Comparison of ENCODE assay signal across 29 mouse cellular contexts in genomic region chr9:41849628-41850326, GRCm38 (mm10).
DNase-seq lines count a peak whose midpoint lies in the region; ATAC-seq and TF ChIP-seq lines count a peak whose summit lies in the region.
"Had no signal": no experiment of that assay in that cellular context is flagged by ENCODE, and none has a peak within 500 bp of the region (broad histone marks: within the 10 kb centered on the region; RNA-seq: fewer than 3 reads in every experiment).

No protein-coding gene starts in this region.

- no peaks in the 10 kb centered on the region for H3K9me3 ChIP-seq in embryonic facial prominence, embryonic 12.5 days
- no peaks in the 10 kb centered on the region for H3K9me3 ChIP-seq in embryonic facial prominence, embryonic 10.5 days
- no peaks in the 10 kb centered on the region for H3K9me3 ChIP-seq in forebrain, embryonic 14.5 days (replicated peaks; ENCODE audit: control insufficient read depth, low read length)
- H3K9me3 ChIP-seq in forebrain, embryonic 11.5 days (ENCODE audit: control insufficient read depth, low read length): no peaks in the 10 kb centered on the region
- H3K9me3 ChIP-seq: embryonic facial prominence, embryonic 15.5 days; G1E; heart, embryonic 10.5 days; heart, embryonic 13.5 days; hindbrain, embryonic 12.5 days; intestine, embryonic 15.5 days had no signal

- H3K4me1 ChIP-seq in embryonic facial prominence, embryonic 12.5 days: peaks cover 6% of the 10 kb centered on the region; the same call in 1 of the 2 replicates
- peaks cover 12% of the 10 kb centered on the region; the same call in 1 of the 2 replicates for H3K4me1 ChIP-seq in embryonic facial prominence, embryonic 10.5 days
- peaks cover 9% of the 10 kb centered on the region for H3K4me1 ChIP-seq in forebrain, embryonic 14.5 days (ENCODE audit: control insufficient read depth, insufficient read depth, low read length)
- H3K4me1 ChIP-seq in forebrain, embryonic 11.5 days (replicated peaks; ENCODE audit: control insufficient read depth, insufficient read depth, low read length): no peaks in the 10 kb centered on the region
- no peaks in the 10 kb centered on the region for H3K4me1 ChIP-seq in testis, adult 2 months (ENCODE audit: control insufficient read depth, insufficient read depth, low read length)
- H3K4me1 ChIP-seq: embryonic facial prominence, embryonic 15.5 days; hindbrain, embryonic 12.5 days; intestine, embryonic 15.5 days had no signal

- no peaks in the 10 kb centered on the region for H3K27me3 ChIP-seq in embryonic facial prominence, embryonic 12.5 days
- H3K27me3 ChIP-seq in embryonic facial prominence, embryonic 10.5 days (replicated peaks; ENCODE audit: low read depth, poor library complexity, severe bottlenecking): no peaks in the 10 kb centered on the region
- no peaks in the 10 kb centered on the region for H3K27me3 ChIP-seq in forebrain, embryonic 14.5 days (replicated peaks; ENCODE audit: control insufficient read depth, insufficient read depth, low read length)
- H3K27me3 ChIP-seq in forebrain, embryonic 11.5 days (ENCODE audit: control insufficient read depth, insufficient read depth, low read length): no peaks in the 10 kb centered on the region
- no peaks in the 10 kb centered on the region for H3K27me3 ChIP-seq in testis, adult 2 months (ENCODE audit: control insufficient read depth, insufficient read depth, low read length)
- H3K27me3 ChIP-seq: CH12.LX; embryonic facial prominence, embryonic 15.5 days; heart, embryonic 13.5 days; hindbrain, embryonic 12.5 days; intestine, embryonic 15.5 days; Patski had no signal

- H3K9ac ChIP-seq in embryonic facial prominence, embryonic 12.5 days: no peak overlapping the region
- H3K9ac ChIP-seq in forebrain, embryonic 14.5 days (ENCODE audit: low read length): no peak overlapping the region
- no peak overlapping the region for H3K9ac ChIP-seq in forebrain, embryonic 11.5 days (ENCODE audit: low read length)
- H3K9ac ChIP-seq: embryonic facial prominence, embryonic 15.5 days; heart, embryonic 13.5 days; hindbrain, embryonic 12.5 days; intestine, embryonic 15.5 days had no signal

- H3K36me3 ChIP-seq in embryonic facial prominence, embryonic 12.5 days: no peaks in the 10 kb centered on the region
- no peaks in the 10 kb centered on the region for H3K36me3 ChIP-seq in embryonic facial prominence, embryonic 10.5 days (replicated peaks)
- H3K36me3 ChIP-seq in forebrain, embryonic 14.5 days (ENCODE audit: control insufficient read depth, insufficient read depth, low read length): no peaks in the 10 kb centered on the region
- no peaks in the 10 kb centered on the region for H3K36me3 ChIP-seq in forebrain, embryonic 11.5 days (ENCODE audit: control insufficient read depth, insufficient read depth, low read length)
- no peaks in the 10 kb centered on the region for H3K36me3 ChIP-seq in testis, adult 2 months (ENCODE audit: control insufficient read depth, insufficient read depth, low read length)
- H3K36me3 ChIP-seq: embryonic facial prominence, embryonic 15.5 days; G1E; heart, embryonic 10.5 days; heart, embryonic 13.5 days; hindbrain, embryonic 12.5 days; intestine, embryonic 15.5 days had no signal

- H3K4me3 ChIP-seq in embryonic facial prominence, embryonic 12.5 days: no peak overlapping the region
- H3K4me3 ChIP-seq in embryonic facial prominence, embryonic 10.5 days: no peak overlapping the region
- H3K4me3 ChIP-seq in forebrain, embryonic 14.5 days (ENCODE audit: low read depth, low read length): no peak overlapping the region
- no peak overlapping the region for H3K4me3 ChIP-seq in forebrain, embryonic 11.5 days (ENCODE audit: low read depth, low read length)
- peak overlapping the region; percentile 34; the same call in 1 of the 2 replicates for H3K4me3 ChIP-seq in testis, adult 2 months (ENCODE audit: control insufficient read depth, low read depth, low read length)
- H3K4me3 ChIP-seq: embryonic facial prominence, embryonic 15.5 days; heart, adult 2 months; heart, embryonic 10.5 days; heart, embryonic 13.5 days; hindbrain, embryonic 12.5 days; intestine, embryonic 15.5 days had no signal

- peak overlapping the region; percentile 6; the same call in 1 of the 2 replicates for H3K27ac ChIP-seq in embryonic facial prominence, embryonic 12.5 days
- H3K27ac ChIP-seq in embryonic facial prominence, embryonic 10.5 days (replicated peaks): no peak overlapping the region; the same call in 1 of the 2 replicates
- H3K27ac ChIP-seq in forebrain, embryonic 14.5 days (ENCODE audit: low read depth, low read length): no peak overlapping the region
- no peak overlapping the region for H3K27ac ChIP-seq in forebrain, embryonic 11.5 days (ENCODE audit: low read depth, low read length)
- no peak overlapping the region for H3K27ac ChIP-seq in testis, adult 2 months (ENCODE audit: control insufficient read depth, insufficient read depth, low read depth, low read length)
- H3K27ac ChIP-seq: embryonic facial prominence, embryonic 15.5 days; heart, adult 2 months; heart, embryonic 10.5 days; heart, embryonic 13.5 days; hindbrain, embryonic 12.5 days; intestine, embryonic 15.5 days had no signal

- WGBS in embryonic facial prominence, embryonic 12.5 days: 59% methylated on average over 4 of the region's 4 CpGs
- WGBS in embryonic facial prominence, embryonic 10.5 days: 69% methylated on average over 4 of the region's 4 CpGs
- 23% methylated on average over 4 of the region's 4 CpGs for WGBS in forebrain, embryonic 14.5 days
- WGBS in forebrain, embryonic 11.5 days: 74% methylated on average over 4 of the region's 4 CpGs

- TF ChIP-seq CTCF in testis, adult 2 months (IDR thresholded peaks at IDR 0.05; ENCODE audit: control insufficient read depth, insufficient read depth, insufficient replicate concordance, low read depth, low read length): no peak

- no peak for DNase-seq in embryonic facial prominence, embryonic 10.5 days (ENCODE audit: low spot score)
- DNase-seq in forebrain, embryonic 14.5 days (ENCODE audit: low spot score): peak; percentile 66
- DNase-seq in forebrain, embryonic 11.5 days (ENCODE audit: low spot score): no peak
- no peak for DNase-seq in testis, postnatal 14 days (ENCODE audit: low spot score)
- no peak for DNase-seq in natural killer cell, adult 2 months (ENCODE audit: low spot score in 2 of 2)
- DNase-seq in spleen, postnatal 10 days (ENCODE audit: low spot score in 2 of 2): no peak
- DNase-seq: adrenal gland, postnatal 10 days; adrenal gland, postnatal 36 days; cerebellum, adult 11 months; cerebellum, adult 2 months; cerebellum, adult 9-11 months; cerebellum, postnatal 25 days; gastrocnemius, postnatal 10 days; gastrocnemius, postnatal 36 days; heart, adult 2 months; heart, postnatal 14 days; heart, postnatal 4 days; kidney, adult 11 months had no signal

- H3K4me2 ChIP-seq in embryonic facial prominence, embryonic 12.5 days (replicated peaks): no peak overlapping the region
- H3K4me2 ChIP-seq in forebrain, embryonic 14.5 days (ENCODE audit: low read length): no peak overlapping the region
- no peak overlapping the region for H3K4me2 ChIP-seq in forebrain, embryonic 11.5 days (ENCODE audit: low read depth, low read length, severe bottlenecking)
- H3K4me2 ChIP-seq: embryonic facial prominence, embryonic 15.5 days; heart, embryonic 13.5 days; hindbrain, embryonic 12.5 days; intestine, embryonic 15.5 days had no signal

- no peak for ATAC-seq in embryonic facial prominence, embryonic 12.5 days (ENCODE audit: insufficient number of reproducible peaks, insufficient read depth, low FRiP score, low TSS enrichment)
- peak; percentile 79 for ATAC-seq in forebrain, embryonic 14.5 days
- ATAC-seq in forebrain, embryonic 11.5 days (replicated peaks; ENCODE audit: low FRiP score): no peak
- ATAC-seq: hindbrain, embryonic 16.5 days; intestine, embryonic 15.5 days; Patski had no signal

- no peak for TF ChIP-seq POLR2A in testis, adult 2 months (IDR thresholded peaks at IDR 0.05; ENCODE audit: control insufficient read depth, low read depth, low read length)
